Mouse (Mus musculus) kidney, adult 2 months (tissue): Measurements from ENCODE around the gene Doc2a. TPM values are rescaled to one million over a fixed set of nuclear protein-coding genes. Genes with fewer than 3 reads are reported as not detected.

Source experiments
- DNase-seq: peaks from one replicate; pipeline ENCODE4 v3.0.0; 2021
- H3K27ac ChIP-seq: fragments of 200-500 bp; 2 replicates; pipeline ENCODE4 v1.5.1; 2012; ENCODE audit warnings: low read depth, low read length, control low read depth, inconsistent platforms; ENCODE audit not compliant: insufficient read depth
- H3K27me3 ChIP-seq: fragments of 200-500 bp; replicated peaks from 2 replicates; pipeline ENCODE4 v1.6.1; 2012; ENCODE audit warnings: mild to moderate bottlenecking, moderate library complexity, low read length, inconsistent platforms; ENCODE audit not compliant: control insufficient read depth, insufficient read depth
- H3K36me3 ChIP-seq: fragments of 200-500 bp; 2 replicates; pipeline ENCODE4 v1.6.1; 2012; ENCODE audit warnings: mild to moderate bottlenecking, moderate library complexity, low read length, inconsistent platforms; ENCODE audit not compliant: control insufficient read depth, insufficient read depth
- H3K4me1 ChIP-seq: fragments of 200-500 bp; 2 replicates; pipeline ENCODE4 v1.6.1; 2011; ENCODE audit warnings: low read length; ENCODE audit not compliant: control insufficient read depth, insufficient read depth
- H3K4me3 ChIP-seq: fragments of 200-500 bp; 2 replicates; pipeline ENCODE4 v1.5.1; 2011; ENCODE audit warnings: mild to moderate bottlenecking, low read depth, low read length, control low read depth; ENCODE audit not compliant: insufficient read depth
- CTCF ChIP-seq: fragments of 200-500 bp; conservative IDR thresholded peaks from 2 replicates; pipeline ENCODE4 v1.5.1; 2011; ENCODE audit warnings: low read depth, mild to moderate bottlenecking, control low read depth, low read length, moderate library complexity, mixed read lengths; ENCODE audit not compliant: insufficient read depth, insufficient read length
- POLR2A ChIP-seq: fragments of 200-500 bp; IDR thresholded peaks from one replicate; pipeline ENCODE4 v1.6.1; 2011; ENCODE audit warnings: low read depth, low read length, control low read depth
- WGBS: fragments of 180-500 bp; shearing (Covaris S2); methylation state at CpG from one replicate; pipeline ENCODE4 v1.1.7; 2018; 5-methylcytosine and 5-hydroxymethylcytosine counted together
- polyA plus RNA-seq: library from polyadenylated mRNA; depleted of rRNA; stranded (reverse); fragments of >200 nt; gene quantifications from 2 replicates; pipeline ENCODE4 v1.2.3, GENCODE M21; 2012

The Doc2a gene
- polyA plus RNA-seq, 1 experiment, result 0.33 TPM

GRCm38 (mm10) chr7:126802134-126802889 is 44.9 kb upstream of the Doc2a start:
- WGBS, result 76% methylated on average over 11 of the region's 11 CpGs
- no peak overlapping the region for H3K4me3 ChIP-seq
- no peak overlapping the region for H3K27ac ChIP-seq
- H3K27me3 ChIP-seq, result no peaks in the 10 kb centered on the region
- TF ChIP-seq CTCF (no peak), POLR2A (no peak)
- H3K4me1 ChIP-seq, result peaks cover 3% of the 10 kb centered on the region; the same call in 1 of the 2 replicates
- no peaks in the 10 kb centered on the region for H3K36me3 ChIP-seq
- no peak for DNase-seq

- TF ChIP-seq CTCF (no peak), POLR2A (no peak)
- Histone ChIP-seq H3K36me3 (no peaks in the 10 kb centered on the region), H3K4me3 (no peak overlapping the region), H3K4me1 (peaks cover 3% of the 10 kb centered on the region; the same call in 1 of the 2 replicates), H3K27ac (no peak overlapping the region), H3K27me3 (no peaks in the 10 kb centered on the region)
- WGBS, result 95% methylated on average over 6 of the region's 6 CpGs
- DNase-seq, result no peak
These were observed 44.0 kb upstream of the Doc2a start for GRCm38 (mm10) chr7:126803181-126803580.

DNA sequence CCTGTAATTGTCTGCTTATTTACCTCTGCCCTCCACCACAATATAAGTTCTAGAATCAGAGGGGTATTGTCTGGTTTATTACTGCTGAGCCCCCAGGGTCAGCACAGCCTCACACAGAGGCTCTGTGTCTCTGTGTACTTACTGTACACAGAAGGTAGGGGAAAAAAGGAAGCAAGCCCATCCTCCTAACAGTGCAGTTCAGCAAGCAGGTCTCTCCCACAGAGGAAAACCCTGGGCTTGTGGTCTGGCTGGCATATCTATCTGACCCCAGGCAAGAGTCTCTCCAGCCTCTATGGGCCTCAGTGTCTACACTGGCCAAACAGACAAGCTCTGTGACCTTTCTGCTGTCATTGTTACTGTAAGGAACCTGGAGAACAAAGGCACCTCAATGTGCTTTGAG is 43.5 kb upstream of the Doc2a start:
- Histone ChIP-seq H3K27ac (no peak overlapping the region), H3K4me1 (peaks cover 3% of the 10 kb centered on the region; the same call in 1 of the 2 replicates), H3K4me3 (no peak overlapping the region), H3K36me3 (no peaks in the 10 kb centered on the region), H3K27me3 (no peaks in the 10 kb centered on the region)
- DNase-seq, result no peak
- TF ChIP-seq CTCF (no peak), POLR2A (no peak)

GRCm38 (mm10) chr7:126806956-126807355 is 40.3 kb upstream of the Doc2a start:
- no peak overlapping the region for H3K4me3 ChIP-seq
- TF ChIP-seq CTCF (no peak), POLR2A (no peak)
- H3K4me1 ChIP-seq, result no peaks in the 10 kb centered on the region
- WGBS, result 60% methylated on average over 6 of the region's 6 CpGs
- peak; percentile 70 for DNase-seq
- H3K27me3 ChIP-seq, result no peaks in the 10 kb centered on the region
- no peaks in the 10 kb centered on the region for H3K36me3 ChIP-seq
- H3K27ac ChIP-seq, result no peak overlapping the region

GRCm38 (mm10) chr7:126807405-126807804 is 39.8 kb upstream of the Doc2a start:
- Histone ChIP-seq H3K4me1 (no peaks in the 10 kb centered on the region), H3K27me3 (no peaks in the 10 kb centered on the region), H3K27ac (no peak overlapping the region), H3K36me3 (no peaks in the 10 kb centered on the region), H3K4me3 (no peak overlapping the region)
- 65% methylated on average over 4 of the region's 4 CpGs for WGBS
- TF ChIP-seq POLR2A, result no peak
- TF ChIP-seq CTCF, result no peak
- DNase-seq, result no peak

- Histone ChIP-seq H3K27ac (no peak overlapping the region), H3K4me1 (no peaks in the 10 kb centered on the region), H3K4me3 (peak overlapping the region; percentile 64), H3K27me3 (no peaks in the 10 kb centered on the region), H3K36me3 (no peaks in the 10 kb centered on the region)
- WGBS, result under 1% methylated on average over 43 of the region's 43 CpGs
- peak; percentile 96 for DNase-seq
- TF ChIP-seq POLR2A (no peak), CTCF (no peak)
These were observed 38.3 kb upstream of the Doc2a start for GRCm38 (mm10) chr7:126808703-126809455.

GRCm38 (mm10) chr7:126809723-126810369 is 37.4 kb upstream of the Doc2a start:
- WGBS, result 61% methylated on average over 5 of the region's 5 CpGs
- TF ChIP-seq POLR2A (no peak), CTCF (no peak)
- H3K27me3 ChIP-seq, result no peaks in the 10 kb centered on the region
- no peaks in the 10 kb centered on the region for H3K36me3 ChIP-seq
- H3K4me1 ChIP-seq, result no peaks in the 10 kb centered on the region
- H3K27ac ChIP-seq, result no peak overlapping the region
- no peak overlapping the region for H3K4me3 ChIP-seq
- no peak for DNase-seq
